Mouse (Mus musculus): ENCODE measurements at regions not wholly inside any gene's neighbourhood (a gene's known extent, or its start where the extent isn't known, plus 50 kb on each side); places are given as distances from the start of the nearest gene placed in this dataset.

GRCm38 (mm10) chr9:87954941-87955340 lies 223.9 kb upstream of the Tbx18 start:
- no peak for ATAC-seq (ENCODE audit: insufficient number of reproducible peaks, low FRiP score, low TSS enrichment)

- ATAC-seq (ENCODE audit: insufficient number of reproducible peaks, low FRiP score, low TSS enrichment) = no peak
Observed at GRCm38 (mm10) chr9:87961796-87962195, 230.7 kb upstream of the Tbx18 start.

- ATAC-seq (ENCODE audit: insufficient number of reproducible peaks, low FRiP score, low TSS enrichment) = no peak
Observed at GRCm38 (mm10) chr9:87964508-87964907, 233.4 kb upstream of the Tbx18 start.

GRCm38 (mm10) chr9:87965103-87965780 lies 234.2 kb upstream of the Tbx18 start:
- no peak for ATAC-seq (ENCODE audit: insufficient number of reproducible peaks, low FRiP score, low TSS enrichment)

GRCm38 (mm10) chr9:87968190-87969082 lies 237.4 kb upstream of the Tbx18 start:
- no peak for ATAC-seq (ENCODE audit: insufficient number of reproducible peaks, low FRiP score, low TSS enrichment)

- ATAC-seq (ENCODE audit: insufficient number of reproducible peaks, low FRiP score, low TSS enrichment) = no peak
Observed at GRCm38 (mm10) chr9:87970586-87970985, 239.5 kb upstream of the Tbx18 start.

GRCm38 (mm10) chr9:87971791-87972190 lies 240.7 kb upstream of the Tbx18 start:
- no peak for ATAC-seq (ENCODE audit: insufficient number of reproducible peaks, low FRiP score, low TSS enrichment)

- ATAC-seq (ENCODE audit: insufficient number of reproducible peaks, low FRiP score, low TSS enrichment) = no peak
Observed at GRCm38 (mm10) chr9:87973531-87973930, 242.5 kb upstream of the Tbx18 start.

GRCm38 (mm10) chr9:87984910-87985309 lies 253.8 kb upstream of the Tbx18 start:
- ATAC-seq (ENCODE audit: insufficient number of reproducible peaks, low FRiP score, low TSS enrichment) = no peak

GRCm38 (mm10) chr9:87985439-87985838 lies 254.4 kb upstream of the Tbx18 start:
- no peak for ATAC-seq (ENCODE audit: insufficient number of reproducible peaks, low FRiP score, low TSS enrichment)

GRCm38 (mm10) chr9:88005945-88006700 lies 275.1 kb upstream of the Tbx18 start:
- ATAC-seq (ENCODE audit: insufficient number of reproducible peaks, low FRiP score, low TSS enrichment) = no peak

GRCm38 (mm10) chr9:88023752-88024151 lies 292.7 kb upstream of the Tbx18 start:
- no peak for ATAC-seq (ENCODE audit: insufficient number of reproducible peaks, low FRiP score, low TSS enrichment)

- ATAC-seq (ENCODE audit: insufficient number of reproducible peaks, low FRiP score, low TSS enrichment) = no peak
Observed at GRCm38 (mm10) chr9:88025936-88026335, 294.9 kb upstream of the Tbx18 start.

GRCm38 (mm10) chr9:88030509-88031148 lies 296.4 kb upstream of the Nt5e start:
- no peak for ATAC-seq (ENCODE audit: insufficient number of reproducible peaks, low FRiP score, low TSS enrichment)

- no peak for ATAC-seq (ENCODE audit: insufficient number of reproducible peaks, low FRiP score, low TSS enrichment)
Observed at GRCm38 (mm10) chr9:88037560-88037959, 289.4 kb upstream of the Nt5e start.

GRCm38 (mm10) chr9:88049270-88049669 lies 277.7 kb upstream of the Nt5e start:
- no peak for ATAC-seq (ENCODE audit: insufficient number of reproducible peaks, low FRiP score, low TSS enrichment)

GRCm38 (mm10) chr9:88049792-88050191 lies 277.2 kb upstream of the Nt5e start:
- no peak for ATAC-seq (ENCODE audit: insufficient number of reproducible peaks, low FRiP score, low TSS enrichment)

- ATAC-seq (ENCODE audit: insufficient number of reproducible peaks, low FRiP score, low TSS enrichment) = no peak
Observed at GRCm38 (mm10) chr9:88058551-88058950, 268.4 kb upstream of the Nt5e start.

- ATAC-seq (ENCODE audit: insufficient number of reproducible peaks, low FRiP score, low TSS enrichment) = no peak
Observed at GRCm38 (mm10) chr9:88059005-88059404, 268.0 kb upstream of the Nt5e start.

GRCm38 (mm10) chr9:88063973-88064676 lies 262.9 kb upstream of the Nt5e start:
- no peak for ATAC-seq (ENCODE audit: insufficient number of reproducible peaks, low FRiP score, low TSS enrichment)

Data from cerebellum, adult (tissue).